Comparison of ENCODE assay signal across 28 mouse cellular contexts in the genomic region with DNA sequence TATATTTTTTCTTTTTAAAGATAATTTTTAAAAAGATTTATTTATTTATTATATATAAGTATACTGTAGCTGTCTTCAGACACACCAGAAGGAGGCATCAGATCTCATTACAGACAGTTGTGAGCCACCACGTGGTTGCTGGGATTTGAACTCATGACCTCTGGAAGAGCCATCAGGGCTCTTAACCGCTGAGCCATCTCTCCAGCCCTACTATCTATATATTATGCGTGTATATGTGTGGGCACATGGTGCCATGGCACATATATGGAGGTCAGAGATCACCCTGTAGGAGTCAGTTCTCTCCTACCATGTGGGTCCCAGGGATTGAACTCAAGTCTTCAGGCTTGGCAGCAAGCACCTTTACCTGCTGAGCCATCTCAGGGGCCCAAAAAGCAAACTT. TPM values are rescaled to one million over a fixed set of nuclear protein-coding genes. Genes with fewer than 3 reads are reported as not detected.
"Had no signal": no experiment of that assay in that cellular context is flagged by ENCODE, and none has a peak within 500 bp of the region (broad histone marks: within the 10 kb centered on the region; RNA-seq: fewer than 3 reads in every experiment).

No protein-coding gene starts in this region.

- H3K9me3 ChIP-seq: embryonic facial prominence, embryonic 10.5 days; embryonic facial prominence, embryonic 13.5 days; embryonic facial prominence, embryonic 15.5 days; forebrain, embryonic 10.5 days; forebrain, embryonic 12.5 days; forebrain, embryonic 13.5 days; forebrain, embryonic 15.5 days had no signal

- H3K9ac ChIP-seq: embryonic facial prominence, embryonic 12.5 days; embryonic facial prominence, embryonic 13.5 days; embryonic facial prominence, embryonic 15.5 days; forebrain, embryonic 12.5 days; forebrain, embryonic 13.5 days; forebrain, embryonic 15.5 days; forebrain, postnatal 0 days had no signal

- H3K36me3 ChIP-seq: embryonic facial prominence, embryonic 10.5 days; forebrain, embryonic 10.5 days; forebrain, embryonic 12.5 days; forebrain, embryonic 15.5 days had no signal

- H3K27ac ChIP-seq: embryonic facial prominence, embryonic 10.5 days; embryonic facial prominence, embryonic 12.5 days; embryonic facial prominence, embryonic 13.5 days; embryonic facial prominence, embryonic 15.5 days; forebrain, embryonic 10.5 days; forebrain, embryonic 12.5 days; forebrain, embryonic 13.5 days; forebrain, embryonic 15.5 days; gastrocnemius, adult 2 months; heart, adult 2 months had no signal

- ATAC-seq: forebrain, embryonic 13.5 days; forebrain, embryonic 14.5 days; forebrain, embryonic 15.5 days; forebrain, embryonic 16.5 days; forebrain, postnatal 0 days had no signal

- DNase-seq: cerebellum, adult 2 months; cerebellum, adult 8-10 months; cerebellum, adult 9-10 months; cerebellum, adult 9-11 months; cerebellum, postnatal 36 days; embryo, embryonic 11 days; forebrain, postnatal 0 days; gastrocnemius, postnatal 14 days; gastrocnemius, postnatal 36 days had no signal

- H3K27me3 ChIP-seq: embryonic facial prominence, embryonic 12.5 days; embryonic facial prominence, embryonic 15.5 days; forebrain, embryonic 13.5 days; forebrain, embryonic 15.5 days had no signal

- H3K4me3 ChIP-seq: embryonic facial prominence, embryonic 10.5 days; embryonic facial prominence, embryonic 12.5 days; embryonic facial prominence, embryonic 13.5 days; embryonic facial prominence, embryonic 15.5 days; erythroblast, embryonic 14.5 days; forebrain, embryonic 10.5 days; forebrain, embryonic 12.5 days; forebrain, embryonic 13.5 days; forebrain, embryonic 15.5 days; gastrocnemius, adult 2 months; heart, adult 2 months had no signal

- H3K4me2 ChIP-seq: embryonic facial prominence, embryonic 12.5 days; embryonic facial prominence, embryonic 13.5 days; embryonic facial prominence, embryonic 15.5 days; forebrain, embryonic 12.5 days; forebrain, embryonic 13.5 days; forebrain, embryonic 15.5 days had no signal

RNA-seq across cellular contexts. Expression of a gene that starts 58.4 kb away (rescaled TPM):
- total RNA-seq: forebrain, postnatal 0 days; gastrocnemius, adult 2 months; gastrocnemius, postnatal 10 days; gastrocnemius, postnatal 14 days; gastrocnemius, postnatal 36 days; granulocyte monocyte progenitor cell, adult 5-6 weeks; heart, adult 2 months had no signal
- polyA plus RNA-seq: cerebellum, adult 2 months; cortical plate, adult 2 months; embryonic facial prominence, embryonic 10.5 days; embryonic facial prominence, embryonic 11.5 days; embryonic facial prominence, embryonic 13.5 days; erythroblast, embryonic 14.5 days; forebrain, embryonic 10.5 days; forebrain, embryonic 11.5 days; forebrain, embryonic 12.5 days; forebrain, embryonic 13.5 days; forebrain, embryonic 16.5 days; frontal cortex, adult 2 months; heart, adult 2 months had no signal
